In the genomic region with DNA sequence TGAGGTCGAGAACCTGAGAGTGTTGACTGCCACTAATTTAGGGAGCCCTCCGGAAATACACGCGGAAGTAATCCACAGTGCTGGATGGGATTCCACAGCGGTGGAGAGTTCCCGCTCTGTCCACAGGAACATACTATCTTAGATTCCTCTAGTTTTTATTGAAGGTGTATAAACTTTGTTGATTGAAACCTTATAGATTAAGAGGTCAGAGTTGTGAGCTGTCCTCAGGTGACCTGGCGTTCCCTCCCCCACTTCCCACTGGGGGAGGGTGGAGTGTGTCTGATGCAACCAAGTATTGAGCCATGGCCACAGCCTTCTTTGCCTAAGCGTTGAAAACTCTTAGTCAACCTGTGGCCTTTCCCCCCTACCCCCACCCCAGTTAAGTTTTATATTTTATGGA, we compare ENCODE assay signal across 7 mouse cellular contexts. TPM values are rescaled to one million over a fixed set of nuclear protein-coding genes. Genes with fewer than 3 reads are reported as not detected.
A peak's percentile ranks its signal among the peaks of the same experiment; 100 is the strongest.
DNase-seq lines count a peak whose midpoint lies in the region; ATAC-seq and TF ChIP-seq lines count a peak whose summit lies in the region.

No protein-coding gene starts in this region.

- WGBS in forebrain, embryonic 14.5 days: 84% methylated on average over 8 of the region's 8 CpGs
- 12% methylated on average over 8 of the region's 8 CpGs for WGBS in liver, adult 2 months

- H3K9me3 ChIP-seq in forebrain, embryonic 14.5 days (replicated peaks; ENCODE audit: control insufficient read depth, low read length): no peaks in the 10 kb centered on the region

- no peak overlapping the region for H3K27ac ChIP-seq in forebrain, embryonic 14.5 days (ENCODE audit: low read depth, low read length)
- peak overlapping the region; percentile 76 for H3K27ac ChIP-seq in liver, adult 2 months (replicated peaks; ENCODE audit: insufficient read depth, low read depth, low read length)

- 0 out of 2 replicates have a peak overlapping the region, but pooled peaks have one; percentile 98 for H3K4me3 ChIP-seq in forebrain, embryonic 14.5 days (ENCODE audit: low read depth, low read length)
- peak overlapping the region; percentile 24 for H3K4me3 ChIP-seq in liver, adult 2 months (ENCODE audit: insufficient read depth, low read depth, low read length)

- peak; percentile 84 for DNase-seq in adrenal gland, postnatal 10 days
- no peak for DNase-seq in forebrain, embryonic 14.5 days (ENCODE audit: low spot score)
- DNase-seq in liver, adult 2 months (ENCODE audit: extremely low read depth, low read depth, low spot score): peak; percentile 90
- DNase-seq in cerebellum, adult 9-11 months: no peak
- no peak for DNase-seq in frontal cortex, postnatal 10 days (ENCODE audit: low spot score in 2 of 2)
- DNase-seq in gastrocnemius, postnatal 25 days: no peak

- no peaks in the 10 kb centered on the region for H3K27me3 ChIP-seq in forebrain, embryonic 14.5 days (replicated peaks; ENCODE audit: control insufficient read depth, insufficient read depth, low read length)
- H3K27me3 ChIP-seq in liver, adult 2 months (ENCODE audit: control insufficient read depth, insufficient read depth, low read length): no peaks in the 10 kb centered on the region

- 0 out of 2 replicates have a peak, but pooled peaks cover 7% of the 10 kb centered on the region for H3K36me3 ChIP-seq in forebrain, embryonic 14.5 days (ENCODE audit: control insufficient read depth, insufficient read depth, low read length)
- no peaks in the 10 kb centered on the region for H3K36me3 ChIP-seq in liver, adult 2 months (ENCODE audit: control insufficient read depth, insufficient read depth, low read length)

- TF ChIP-seq CTCF in liver, adult 2 months (IDR thresholded peaks at IDR 0.05; ENCODE audit: low read depth, low read length): no peak

- no peak overlapping the region for H3K9ac ChIP-seq in forebrain, embryonic 14.5 days (ENCODE audit: low read length)
- H3K9ac ChIP-seq in liver, adult 2 months (ENCODE audit: low read depth, low read length): 0 out of 2 replicates have a peak overlapping the region, but pooled peaks have one; percentile 7

- peaks cover 22% of the 10 kb centered on the region; the same call in 1 of the 2 replicates for H3K79me2 ChIP-seq in liver, adult 2 months (ENCODE audit: control insufficient read depth, insufficient read depth, low read length)

- peaks cover 31% of the 10 kb centered on the region for H3K4me1 ChIP-seq in forebrain, embryonic 14.5 days (ENCODE audit: control insufficient read depth, insufficient read depth, low read length)
- peaks cover 20% of the 10 kb centered on the region for H3K4me1 ChIP-seq in liver, adult 2 months (ENCODE audit: control insufficient read depth, insufficient read depth, low read length)

- TF ChIP-seq POLR2A in liver, adult 2 months (IDR thresholded peaks at IDR 0.05; ENCODE audit: extremely low read depth, insufficient read depth, low read length): no peak

- peak overlapping the region; percentile 84 for H3K4me2 ChIP-seq in forebrain, embryonic 14.5 days (ENCODE audit: low read length)

- no peak for ATAC-seq in forebrain, embryonic 14.5 days
- peak; percentile 60 for ATAC-seq in monocyte, adult 5-6 weeks (replicated peaks; ENCODE audit: insufficient number of reproducible peaks, low FRiP score, low TSS enrichment, poor library complexity, severe bottlenecking)

RNA-seq across cellular contexts. Expression of a gene that starts 2.1 kb away (rescaled TPM):
- total RNA-seq in adrenal gland, postnatal 10 days (2021): 10 to 100 TPM; 61.3 to 77.2 TPM
- 23.3 and 31.7 TPM in 2 replicates for polyA plus RNA-seq in forebrain, embryonic 14.5 days (2014; fragmentation: Nextera tagmentation; extraction: Ambion mirVana)
- total RNA-seq in liver, adult 2 months (2014; rRNA removed): 11.6 and 13.8 TPM in 2 replicates
- 7.0 and 7.9 TPM in 2 replicates for polyA plus RNA-seq in liver, adult 2 months (2012; rRNA removed)
- 40.9 to 56.0 TPM (median 41.9 TPM) in 3 replicates for total RNA-seq in monocyte, adult 5-6 weeks (2017)
- total RNA-seq in gastrocnemius, postnatal 25 days (2021): 1 to 10 TPM; 4.5 to 4.7 TPM

Comparison
In these comparisons a context has a peak if more than half of its experiments do, and no peak if none do; other contexts are left out.
1. DNase-seq: peak in adrenal gland, postnatal 10 days (single experiment) and liver, adult 2 months (single experiment); none in forebrain, embryonic 14.5 days (single experiment), cerebellum, adult 9-11 months (single experiment), frontal cortex, postnatal 10 days (0 of 2) and gastrocnemius, postnatal 25 days (single experiment).